Mouse (Mus musculus): ENCODE measurements around the gene Akr1d1. TPM values are rescaled to one million over a fixed set of nuclear protein-coding genes. Genes with fewer than 3 reads are reported as not detected.

The Akr1d1 gene
- polyA plus RNA-seq, 2 experiments from 2014 or later, result not detected

Other genes starting within 250 kb of the Akr1d1 start
- gene Dgki, start 230.0 kb upstream of the Akr1d1 start, polyA plus RNA-seq (2017; shearing (Covaris generic)), result under 1 TPM in 1 of 2 experiments, not detected in 1; 0.21 TPM
- 1 to 10 TPM; 3.0 to 3.6 TPM for gene Creb3l2, start 88.0 kb upstream of the Akr1d1 start, polyA plus RNA-seq (2017; shearing (Covaris generic))